Mouse (Mus musculus) 3134 (cell line): ENCODE results near the gene Egfl6.
A peak's percentile ranks its signal among the peaks of the same experiment; 100 is the strongest.

Experiments
- DNase-seq: peaks from one replicate; pipeline ENCODE4 v3.0.0-alpha.2; 2011; ENCODE audit warnings: low spot score; ENCODE audit not compliant: insufficient read length; ENCODE audit errors: extremely low read depth

Gene Egfl6

DNA sequence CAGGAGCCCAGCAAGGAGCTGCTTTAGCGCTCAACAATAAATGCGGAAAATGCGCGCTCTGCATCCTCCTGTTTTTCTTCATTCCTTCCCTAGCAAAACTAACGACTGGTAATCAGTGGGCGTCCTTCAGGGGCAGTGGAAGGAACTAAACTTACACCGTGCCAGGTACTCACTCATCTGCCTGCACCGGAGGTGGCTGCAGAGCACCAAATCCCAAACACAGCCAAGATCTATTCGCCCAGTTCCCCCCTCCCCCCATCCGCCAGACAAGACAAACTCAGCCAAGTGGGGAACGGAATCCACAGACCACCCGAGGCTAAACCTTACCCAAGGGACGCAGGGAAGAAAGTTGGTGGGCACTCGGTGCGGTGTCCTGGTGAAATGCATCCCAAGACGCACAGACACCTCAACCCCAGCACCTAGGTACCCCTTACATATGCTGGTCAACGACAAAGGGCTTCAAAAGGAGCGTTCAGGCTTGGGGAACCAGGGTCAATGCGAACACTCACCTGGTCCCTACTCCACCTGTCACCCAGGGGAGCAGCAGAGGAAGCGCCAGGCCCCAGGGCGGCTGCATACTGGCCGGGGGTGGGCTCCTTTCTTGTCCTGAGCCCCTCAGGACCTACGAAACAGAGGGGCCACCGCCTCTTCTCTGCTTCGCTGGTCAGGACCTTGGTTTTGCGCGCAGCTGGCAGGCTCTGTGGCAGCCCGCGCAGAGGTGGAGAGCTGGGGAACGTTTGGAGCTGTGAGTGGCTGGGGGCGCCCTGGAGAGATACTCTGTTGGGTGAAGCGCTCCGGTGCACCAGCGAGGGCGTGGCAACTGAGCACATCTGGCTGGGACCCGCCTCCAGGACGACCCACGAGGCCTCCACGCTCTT is at the start of gene Egfl6:
Gene Egfl6 (minus strand): TSS at position 774 of the 878 bp plus-strand sequence.
- no peak for DNase-seq

- no peak for DNase-seq
These were observed 41.5 kb upstream of the Egfl6 start for GRCm38 (mm10) chrX:166626866-166627570.

GRCm38 (mm10) chrX:166626174-166626573 is 40.7 kb upstream of the Egfl6 start:
- no peak for DNase-seq

GRCm38 (mm10) chrX:166623176-166623575 is 37.7 kb upstream of the Egfl6 start:
- DNase-seq, result no peak

GRCm38 (mm10) chrX:166621560-166622301 is 36.2 kb upstream of the Egfl6 start:
- DNase-seq, result no peak

GRCm38 (mm10) chrX:166620900-166621299 is 35.4 kb upstream of the Egfl6 start:
- DNase-seq, result no peak

DNA sequence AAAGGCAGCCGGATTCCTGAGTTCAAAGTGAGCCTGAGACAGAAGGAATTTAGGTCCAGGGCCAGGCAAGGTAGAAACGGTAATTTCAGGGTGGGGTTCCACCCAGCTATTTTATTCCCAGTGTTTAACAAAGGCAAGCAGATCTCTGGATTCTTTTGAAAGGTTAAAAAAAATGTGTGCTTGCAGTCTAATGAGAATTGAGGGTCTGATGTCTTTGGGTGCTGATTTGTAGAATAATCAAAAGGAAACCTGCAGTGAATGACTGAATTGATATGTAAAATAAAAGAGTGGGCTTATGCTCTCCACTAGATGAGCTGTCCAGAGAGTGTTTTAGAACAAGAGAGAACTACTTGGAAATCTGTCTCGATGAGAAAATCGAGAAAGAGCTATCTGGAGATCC is 33.6 kb upstream of the Egfl6 start:
- no peak for DNase-seq

- DNase-seq, result no peak
These were observed 29.7 kb upstream of the Egfl6 start for GRCm38 (mm10) chrX:166615191-166615590.

GRCm38 (mm10) chrX:166576111-166576510 is 9.4 kb downstream of the Egfl6 start:
- DNase-seq, result no peak

- no peak for DNase-seq
These were observed 19.5 kb downstream of the Egfl6 start for GRCm38 (mm10) chrX:166565983-166566382.

DNA sequence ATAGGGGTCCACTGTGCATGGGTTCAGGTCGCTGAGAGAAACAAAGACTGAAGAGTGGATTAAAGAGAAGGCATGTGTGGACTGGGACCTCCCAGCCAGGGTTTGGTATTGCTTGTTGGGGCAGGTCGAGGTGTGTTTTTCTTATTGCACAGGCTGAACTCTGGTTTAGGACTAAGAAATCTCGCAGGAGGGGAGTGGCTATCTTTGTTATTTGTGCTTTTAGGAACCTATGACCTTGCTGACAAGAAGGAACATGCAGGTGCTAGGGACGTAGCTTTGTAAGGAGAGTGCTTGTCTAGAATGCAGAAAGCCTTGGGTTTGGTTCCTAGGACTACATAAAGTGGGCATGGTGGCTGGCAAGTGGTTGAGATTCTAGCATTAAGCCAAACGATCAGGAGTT is 20.1 kb downstream of the Egfl6 start:
- no peak for DNase-seq

DNA sequence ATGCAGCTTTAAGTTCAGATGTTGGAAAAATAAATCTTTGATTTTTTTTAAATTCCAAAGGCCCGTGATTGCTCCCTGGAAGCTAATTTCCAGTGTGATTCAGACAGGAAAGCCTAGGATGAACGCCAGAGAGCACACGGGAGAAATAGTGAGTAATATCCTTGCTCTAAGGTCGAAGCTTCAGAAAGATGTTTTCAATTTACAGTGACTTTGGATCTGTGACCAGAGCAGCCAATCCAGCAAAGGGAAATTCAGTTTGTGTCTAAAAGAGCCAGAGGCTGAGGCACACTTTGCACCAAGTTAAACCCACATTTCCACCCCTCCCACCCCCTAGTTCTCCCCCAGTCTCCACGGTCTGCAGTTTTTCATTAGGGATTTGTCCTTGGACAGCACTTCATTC is 20.6 kb downstream of the Egfl6 start:
- no peak for DNase-seq

DNA sequence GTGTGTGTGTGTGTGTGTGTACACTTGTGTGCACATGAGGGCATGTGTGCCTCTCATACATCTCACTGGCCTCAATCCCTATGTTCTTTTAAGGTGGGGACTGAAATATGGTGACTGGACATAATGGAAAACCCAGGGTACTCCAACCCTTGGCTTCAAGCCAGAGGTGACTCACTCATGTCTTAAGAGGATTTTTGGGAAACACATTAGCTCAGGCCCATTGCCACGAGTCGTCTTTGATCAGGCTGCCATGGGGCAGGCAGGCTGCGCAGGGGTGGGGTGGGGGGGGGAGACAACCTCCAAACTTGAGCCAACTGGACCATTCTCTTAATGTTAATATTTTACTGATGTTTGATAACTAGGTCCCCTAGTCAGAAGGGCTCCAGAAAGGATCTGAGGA is 26.2 kb downstream of the Egfl6 start:
- peak; percentile 7 for DNase-seq

GRCm38 (mm10) chrX:166552355-166552754 is 33.2 kb downstream of the Egfl6 start:
- DNase-seq, result no peak

DNA sequence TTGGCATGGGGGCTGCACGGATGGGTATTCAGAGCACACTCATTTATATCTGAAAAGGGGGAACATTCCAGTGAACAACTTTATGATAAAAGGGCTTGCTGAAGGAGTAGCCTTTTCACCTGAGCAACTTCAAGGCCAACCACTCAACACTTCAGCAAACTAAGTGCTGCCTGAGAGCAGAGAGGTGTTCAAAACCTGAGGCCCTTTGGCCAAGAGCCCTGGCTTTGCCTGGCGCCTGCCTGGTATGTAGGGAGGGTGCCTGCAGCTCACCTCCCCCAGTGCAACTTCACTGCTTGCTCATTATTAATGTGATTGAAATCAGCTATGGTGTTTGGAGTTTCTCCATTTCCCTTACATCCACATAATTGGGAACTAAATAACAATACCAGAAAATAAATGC is 39.0 kb downstream of the Egfl6 start:
- no peak for DNase-seq

GRCm38 (mm10) chrX:166535138-166535537 is 50.4 kb downstream of the Egfl6 start:
- DNase-seq, result no peak

- DNase-seq, result no peak
These were observed 52.1 kb downstream of the Egfl6 start for GRCm38 (mm10) chrX:166533432-166533831.

DNA sequence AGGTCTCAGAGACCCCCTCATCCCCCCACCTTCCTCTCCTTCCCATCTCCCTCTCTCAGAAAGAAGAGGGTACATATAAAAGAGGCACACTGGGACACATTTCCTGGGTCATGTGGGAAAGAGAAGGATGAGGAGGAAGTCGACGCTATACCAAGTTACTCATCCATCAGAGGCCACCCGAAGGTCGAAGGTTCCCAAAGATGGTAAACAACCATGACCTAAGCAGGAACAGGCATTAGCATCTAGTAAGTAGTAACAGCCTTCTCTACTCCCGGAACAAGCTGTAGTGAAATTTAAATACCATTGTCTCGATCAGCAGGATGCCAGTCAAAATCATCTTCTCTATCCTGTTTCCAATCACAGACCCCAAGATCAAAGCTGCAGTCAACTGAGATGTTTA is 53.8 kb downstream of the Egfl6 start:
- no peak for DNase-seq

DNA sequence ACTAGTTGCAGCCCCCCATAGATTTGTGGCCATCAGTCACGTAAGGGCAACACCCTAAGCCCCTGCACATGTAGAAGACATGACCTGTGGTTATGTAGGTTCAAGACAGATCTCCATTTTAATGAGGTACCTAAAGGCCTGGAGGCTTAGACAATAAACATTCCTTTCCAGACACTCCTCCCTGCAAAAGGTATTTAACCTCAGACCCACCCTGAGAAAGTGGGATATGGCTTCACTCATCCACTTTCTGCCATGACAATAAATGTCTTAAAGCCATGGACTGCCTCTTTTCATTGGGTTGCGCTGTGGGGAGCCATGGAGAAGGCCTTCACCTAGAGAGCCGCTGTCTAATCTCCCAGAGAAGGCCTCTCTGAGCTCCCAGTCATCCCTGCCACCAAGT is 57.4 kb downstream of the Egfl6 start:
- DNase-seq, result no peak

DNA sequence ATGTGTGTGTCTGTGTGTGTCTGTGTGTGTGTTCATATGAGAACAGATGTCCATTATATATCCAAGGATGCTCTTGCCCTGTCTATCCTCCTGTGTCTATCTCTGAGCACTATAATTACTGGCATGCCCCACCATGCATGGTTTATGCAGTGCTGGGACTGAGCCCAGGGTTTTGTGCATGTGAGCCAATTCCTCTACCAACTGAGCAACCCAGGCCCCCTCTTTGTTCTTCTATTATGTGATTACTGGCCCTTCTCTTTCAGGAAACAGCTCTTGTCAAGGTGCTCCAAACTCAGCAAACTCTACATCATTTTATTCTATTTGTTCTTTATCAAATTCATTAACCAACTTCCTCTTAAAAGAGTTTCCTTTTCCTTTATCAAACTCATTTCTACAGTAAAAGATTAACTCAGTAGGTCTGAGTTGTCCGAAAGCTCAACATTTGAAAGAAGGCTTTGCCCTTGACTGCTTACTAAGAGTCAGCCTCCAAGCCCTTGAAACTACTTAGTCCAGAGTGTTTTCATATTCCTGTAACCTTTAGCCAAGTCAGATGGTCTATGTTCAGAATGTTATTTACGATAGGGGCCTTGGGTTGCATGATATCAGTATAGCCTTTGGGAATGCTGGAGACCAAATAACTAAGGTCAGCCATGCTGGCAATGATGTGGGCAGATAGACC is 59.7 kb downstream of the Egfl6 start:
- no peak for DNase-seq

DNA sequence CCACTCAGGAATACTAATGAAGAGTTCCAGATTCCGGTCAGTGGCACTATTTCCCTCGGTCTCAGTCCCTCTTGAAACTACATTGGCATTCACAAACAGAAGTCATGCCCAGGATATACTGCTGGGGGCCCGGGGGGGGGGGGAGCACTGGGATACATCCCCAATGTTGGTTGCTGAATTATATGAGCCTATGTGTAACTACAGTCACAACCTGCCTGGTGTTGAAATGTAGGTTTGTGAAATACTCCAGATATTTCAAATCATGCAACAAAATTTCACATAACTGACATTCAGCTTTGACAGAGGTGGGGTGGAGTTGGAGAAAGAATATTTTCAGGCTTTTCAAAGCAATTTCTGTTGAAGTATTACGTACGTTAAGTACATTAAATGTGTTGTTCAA is 64.7 kb downstream of the Egfl6 start:
- no peak for DNase-seq
